Mouse (Mus musculus) hindbrain, embryonic 12.5 days (tissue): ENCODE measurements at regions not wholly inside any gene's neighbourhood (a gene's known extent, or its start where the extent isn't known, plus 50 kb on each side); places are given as distances from the start of the nearest gene placed in this dataset. TPM values are rescaled to one million over a fixed set of nuclear protein-coding genes. Genes with fewer than 3 reads are reported as not detected.

Source experiments
- microRNA-seq: library from miRNA; unstranded; fragments of <30 nt; microRNA quantifications from one replicate; pipeline ENCODE4, GENCODE M21; 2017

Small RNA genes in the stretch of these regions (microRNA-seq; reads per million reads assigned to microRNA genes)
- gene Mir8099-2 = not detected
